Mouse (Mus musculus) heart, embryonic 14.5 days (tissue): Measurements from ENCODE around the gene Mmp3. TPM values are rescaled to one million over a fixed set of nuclear protein-coding genes. Genes with fewer than 3 reads are reported as not detected.

ENCODE experiments used
- polyA plus RNA-seq: library from polyadenylated mRNA; unstranded; fragments of >200 nt; fragmentation: Nextera tagmentation; extraction: Ambion mirVana; gene quantifications from 2 replicates; pipeline ENCODE4 v1.2.1, GENCODE M21; 2014

Gene Mmp3
- polyA plus RNA-seq, 1 experiment from 2014 or later = not detected

Other genes starting within 250 kb of the Mmp3 start
- 0.22 and 0.24 TPM in 2 replicates for gene Mmp13, start 173.3 kb upstream of the Mmp3 start, polyA plus RNA-seq
- gene Mmp12, start 101.4 kb upstream of the Mmp3 start, polyA plus RNA-seq = 0.39 and 1.8 TPM in 2 replicates
- gene Mmp1b, start 57.8 kb upstream of the Mmp3 start, polyA plus RNA-seq = not detected in 2 replicates
- not detected in 2 replicates for gene Mmp10, start 56.5 kb downstream of the Mmp3 start, polyA plus RNA-seq
- gene Mmp8, start 112.6 kb downstream of the Mmp3 start, polyA plus RNA-seq = 0.14 and 0.24 TPM in 2 replicates
- not detected in 2 replicates for gene Mmp27, start 125.6 kb downstream of the Mmp3 start, polyA plus RNA-seq
- not detected in 2 replicates for gene Mmp20, start 182.4 kb downstream of the Mmp3 start, polyA plus RNA-seq
- not detected in 2 replicates for gene Mmp7, start 246.3 kb downstream of the Mmp3 start, polyA plus RNA-seq